Mouse (Mus musculus) c-Kit-positive CD71-positive TER-119-negative erythroid progenitor cells, embryonic 14.5 days (primary cell): ENCODE measurements around the gene Gm13889.

Experiments
- DNase-seq: peaks from one replicate; pipeline ENCODE4 v3.0.0-alpha.2; 2013; ENCODE audit warnings: low read depth

Gene Gm13889

DNA sequence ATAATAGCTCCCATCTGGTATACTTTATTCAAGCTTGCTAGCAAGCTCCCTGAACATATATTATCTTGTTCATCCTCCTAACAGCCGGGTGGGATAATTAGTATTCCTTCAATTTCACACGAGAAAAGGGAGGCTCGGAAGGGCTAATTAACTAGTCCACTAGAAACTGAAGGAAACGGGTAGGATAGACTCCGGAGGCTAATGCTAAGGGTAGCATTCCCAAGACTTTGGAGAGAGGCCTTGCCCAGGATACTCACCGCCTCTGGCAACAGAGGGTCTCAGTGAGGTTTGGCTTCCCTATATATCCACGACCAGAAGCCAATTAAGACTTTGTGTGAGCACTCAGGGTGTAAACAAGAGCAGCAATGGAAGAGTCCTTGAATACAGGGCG is 779 bp upstream of the Gm13889 start:
- DNase-seq, result no peak

DNA sequence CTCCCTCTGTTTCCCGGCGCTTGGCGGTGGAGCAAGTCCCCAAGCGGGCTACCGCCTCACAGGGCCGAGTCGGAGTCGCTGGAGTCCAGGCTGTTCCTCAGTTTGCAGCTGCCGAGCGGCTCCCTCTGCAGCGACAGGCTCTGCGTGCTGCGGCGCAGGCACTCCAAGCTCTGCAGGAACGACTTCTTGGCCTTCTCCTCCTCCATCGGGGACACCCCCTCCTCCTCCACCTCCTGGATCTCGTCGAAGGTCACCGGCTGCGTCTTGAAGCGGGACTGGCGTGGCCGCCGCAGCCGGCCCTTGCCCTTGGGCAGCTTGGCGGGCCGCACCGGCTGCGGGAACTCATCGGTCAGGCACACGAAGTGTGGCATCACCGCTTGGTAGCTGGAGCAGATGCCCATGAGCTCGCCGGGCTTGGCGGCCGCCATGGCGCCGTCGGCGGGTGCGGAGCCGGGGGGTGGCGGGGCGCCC is 635 bp downstream of the Gm13889 start:
- no peak for DNase-seq

DNA sequence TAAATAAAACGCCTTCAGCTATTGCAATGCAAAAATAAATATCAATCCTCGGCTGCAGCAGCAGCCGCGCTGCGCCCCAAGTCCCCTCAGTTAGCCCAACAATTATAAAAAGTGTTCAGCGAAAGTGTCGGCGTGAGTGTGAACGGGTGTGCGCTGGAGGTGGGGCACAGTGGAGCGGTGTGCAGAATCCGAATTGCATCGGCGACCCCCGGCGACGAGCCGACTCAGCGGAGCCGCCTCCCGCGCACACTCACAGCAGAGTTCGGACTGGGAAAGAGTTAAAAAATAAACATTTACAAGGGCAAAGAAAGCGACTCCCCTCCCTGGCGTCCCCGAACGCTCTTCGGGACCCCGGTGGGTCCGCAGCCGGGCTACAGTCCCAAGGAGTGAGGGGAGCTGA is 1.1 kb downstream of the Gm13889 start:
- no peak for DNase-seq

- no peak for DNase-seq
These were observed 2.0 kb downstream of the Gm13889 start for GRCm38 (mm10) chr2:93954781-93955578.

- no peak for DNase-seq
These were observed 3.3 kb downstream of the Gm13889 start for GRCm38 (mm10) chr2:93953726-93954125.

DNA sequence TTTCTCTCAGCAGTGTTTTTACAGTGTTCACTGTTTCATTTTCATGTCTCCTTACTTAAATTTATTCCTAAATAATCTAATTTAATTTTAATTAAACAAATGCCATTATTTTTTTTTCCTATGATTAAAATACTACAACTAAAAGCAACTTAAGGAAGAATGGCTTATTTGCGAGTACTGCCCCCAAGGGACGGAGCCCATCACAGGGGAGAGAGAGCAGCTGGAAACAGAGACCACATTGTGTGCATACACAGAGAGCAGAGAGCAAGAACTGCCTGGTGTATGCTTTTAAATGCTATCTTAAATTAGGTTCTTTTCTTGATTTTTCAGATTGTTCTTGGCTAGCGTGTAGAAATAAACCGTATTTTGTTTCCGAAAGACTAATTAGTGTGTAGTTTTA is 10.0 kb downstream of the Gm13889 start:
- DNase-seq, result no peak

- DNase-seq, result no peak
These were observed 12.1 kb downstream of the Gm13889 start for GRCm38 (mm10) chr2:93944855-93945254.

DNA sequence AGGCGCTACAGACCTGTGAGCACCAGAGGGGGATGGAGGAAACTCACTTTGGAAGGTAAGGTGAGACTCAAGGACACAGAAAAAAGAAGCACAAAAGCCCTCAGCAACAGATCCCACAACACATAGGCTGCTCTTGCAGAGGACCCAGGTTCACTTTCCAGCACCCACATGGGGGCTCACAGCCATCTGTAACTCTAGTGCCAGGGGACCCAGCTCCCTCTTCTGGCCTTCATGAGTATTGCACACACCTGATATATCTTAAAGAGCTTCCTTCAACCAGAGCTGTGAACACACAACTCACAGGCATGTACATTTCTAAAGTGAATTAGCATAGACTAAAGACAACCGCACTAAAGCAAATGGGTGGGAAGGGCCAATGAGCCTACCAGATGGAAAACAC is 12.9 kb downstream of the Gm13889 start:
- no peak for DNase-seq

DNA sequence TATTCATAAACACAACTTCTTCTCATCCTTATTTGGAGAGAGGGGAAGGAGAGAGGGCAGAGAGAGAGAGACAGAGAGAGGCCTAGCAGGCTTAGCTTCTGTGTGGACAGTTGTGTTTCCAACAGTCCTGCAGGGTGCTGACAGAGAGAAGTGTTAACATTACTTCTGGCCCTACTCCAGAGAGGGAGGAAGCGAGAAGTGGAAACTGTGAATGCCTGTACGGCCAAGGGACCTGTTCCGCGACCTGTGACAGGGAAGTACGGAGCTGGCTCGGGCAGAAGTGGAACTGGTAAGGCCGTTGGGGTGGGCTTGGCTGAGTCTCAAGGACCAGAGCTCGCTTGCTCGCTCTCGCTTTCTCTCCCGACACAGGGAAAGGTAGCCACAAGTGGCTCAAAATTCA is 15.3 kb downstream of the Gm13889 start:
- DNase-seq, result no peak

DNA sequence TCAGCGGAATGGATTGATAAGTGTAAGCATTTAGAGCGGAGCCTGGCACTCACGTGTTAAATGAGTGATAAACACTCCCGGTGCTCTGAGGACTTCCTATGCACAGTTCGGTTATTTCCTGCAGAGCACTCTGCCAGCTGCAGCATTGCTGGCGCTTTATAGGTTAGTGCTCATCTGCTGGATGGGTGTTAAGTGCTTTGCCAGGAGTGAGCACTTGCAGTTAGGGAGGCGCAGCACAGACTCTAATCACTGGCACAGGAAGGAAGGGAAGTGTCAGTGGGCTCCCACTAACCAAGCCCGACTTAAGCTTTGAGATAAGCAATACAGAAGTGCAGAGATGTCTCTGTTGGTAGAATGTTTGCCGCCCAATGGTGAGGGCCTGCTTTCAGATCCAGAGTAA is 18.5 kb downstream of the Gm13889 start:
- no peak for DNase-seq

- DNase-seq, result no peak
These were observed 28.1 kb downstream of the Gm13889 start for GRCm38 (mm10) chr2:93928866-93929265.

- DNase-seq, result no peak
These were observed 29.1 kb downstream of the Gm13889 start for GRCm38 (mm10) chr2:93927701-93928437.

DNA sequence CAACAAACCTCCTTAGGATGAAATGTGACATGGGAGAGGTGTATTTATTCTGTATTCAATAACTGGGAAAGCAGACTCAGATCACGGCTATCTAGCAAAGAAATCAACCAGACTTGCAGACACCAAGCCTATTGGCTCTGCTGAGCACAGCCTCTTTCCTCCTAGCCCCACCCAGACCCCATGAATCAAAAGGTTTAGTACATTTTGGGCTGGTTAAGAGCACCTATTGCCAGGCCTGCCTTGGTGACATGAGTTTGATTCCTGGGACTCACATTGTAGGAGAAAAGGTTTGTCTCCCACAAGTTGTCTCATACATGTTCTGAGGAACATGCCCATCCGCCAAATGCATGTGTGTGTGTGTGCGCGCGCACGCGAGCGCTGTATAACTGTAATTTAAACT is 30.9 kb downstream of the Gm13889 start:
- DNase-seq, result no peak

GRCm38 (mm10) chr2:93919093-93919492 is 37.9 kb downstream of the Gm13889 start:
- DNase-seq, result no peak

- DNase-seq, result no peak
These were observed 43.4 kb downstream of the Gm13889 start for GRCm38 (mm10) chr2:93913552-93913951.

DNA sequence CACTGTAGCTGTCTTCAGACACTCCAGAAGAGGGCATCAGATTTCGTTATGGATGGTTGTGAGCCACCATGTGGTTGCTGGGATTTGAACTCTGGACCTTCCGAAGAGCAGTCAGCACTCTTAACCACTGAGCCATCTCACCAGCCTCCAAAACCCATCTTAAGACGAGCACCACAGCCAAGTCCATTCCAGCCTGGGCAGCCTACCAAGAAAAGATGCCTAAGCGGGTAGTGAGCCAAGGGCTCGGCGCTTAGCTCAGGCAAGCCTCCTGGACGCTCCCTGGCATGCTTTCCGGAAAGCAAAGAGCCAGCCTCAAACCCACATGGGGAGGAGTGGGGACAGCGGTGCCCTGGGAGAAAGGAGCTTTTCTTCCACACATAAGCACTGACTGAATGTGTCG is 45.1 kb downstream of the Gm13889 start:
- DNase-seq, result no peak

DNA sequence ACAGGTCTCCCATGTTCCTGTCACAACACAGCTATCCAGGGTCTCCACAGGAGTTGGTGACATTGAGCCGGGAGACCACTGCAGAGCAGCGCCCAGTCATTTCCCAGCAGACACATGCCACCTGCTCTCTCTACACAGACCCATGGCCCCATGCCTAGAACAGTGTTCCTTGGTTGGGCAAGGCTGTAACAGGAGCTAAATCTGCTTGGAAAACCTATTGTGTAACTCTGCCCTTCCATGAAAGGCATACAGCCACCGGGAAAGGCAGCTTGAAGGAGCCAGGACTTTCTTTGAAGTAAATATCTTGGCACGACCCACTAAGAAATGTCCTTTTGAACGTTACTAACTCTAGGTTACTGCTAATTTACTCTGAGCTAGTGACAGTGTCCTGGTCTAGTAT is 47.3 kb downstream of the Gm13889 start:
- no peak for DNase-seq

- no peak for DNase-seq
These were observed 49.3 kb downstream of the Gm13889 start for GRCm38 (mm10) chr2:93907519-93908294.

- DNase-seq, result no peak
These were observed 50.7 kb downstream of the Gm13889 start for GRCm38 (mm10) chr2:93906316-93906715.
